In genomic region chr13:24318618-24319017, GRCm38 (mm10) we compare ENCODE assay signal across 9 mouse cellular contexts. TPM values are rescaled to one million over a fixed set of nuclear protein-coding genes. Genes with fewer than 3 reads are reported as not detected.
DNase-seq lines count a peak whose midpoint lies in the region; ATAC-seq and TF ChIP-seq lines count a peak whose summit lies in the region.
"Had no signal": no experiment of that assay in that cellular context is flagged by ENCODE, and none has a peak within 500 bp of the region (broad histone marks: within the 10 kb centered on the region; RNA-seq: fewer than 3 reads in every experiment).

No protein-coding gene starts in this region.

- 0 out of 2 replicates have a peak, but pooled peaks have one; percentile 39 for ATAC-seq in neutrophil, adult 5-6 weeks (ENCODE audit: extremely low read depth, insufficient number of reproducible peaks, low FRiP score, poor library complexity, severe bottlenecking)
- no peak for ATAC-seq in neural tube, embryonic 15.5 days (ENCODE audit: low FRiP score)

- H3K9me3 ChIP-seq in neural tube, embryonic 15.5 days (replicated peaks): no peaks in the 10 kb centered on the region
- H3K9me3 ChIP-seq: heart, embryonic 15.5 days had no signal

- H3K36me3 ChIP-seq in neural tube, embryonic 15.5 days: no peaks in the 10 kb centered on the region
- H3K36me3 ChIP-seq: heart, embryonic 15.5 days had no signal

- no peaks in the 10 kb centered on the region for H3K27me3 ChIP-seq in neural tube, embryonic 15.5 days (replicated peaks)
- H3K27me3 ChIP-seq: heart, embryonic 15.5 days had no signal

- no peak overlapping the region for H3K4me2 ChIP-seq in neural tube, embryonic 15.5 days
- H3K4me2 ChIP-seq: heart, embryonic 15.5 days had no signal

- H3K4me3 ChIP-seq in layer of hippocampus, adult 2 months: no peak overlapping the region
- H3K4me3 ChIP-seq in neural tube, embryonic 15.5 days (replicated peaks): no peak overlapping the region
- H3K4me3 ChIP-seq: heart, embryonic 15.5 days had no signal

- peak; percentile 40 for DNase-seq in adrenal gland, postnatal 14 days
- DNase-seq in adrenal gland, adult 8-10 months: no peak
- DNase-seq in kidney, postnatal 10 days: peak; percentile 49
- DNase-seq in kidney, adult 8-10 months: no peak
- peak; percentile 80 for DNase-seq in brain, adult 2 months (ENCODE audit: low read depth, low spot score)
- peak; percentile 38 to 48 for DNase-seq in layer of hippocampus, adult 2 months (ENCODE audit: low spot score in 2 of 2)

- peak; percentile 83 for TF ChIP-seq CTCF in layer of hippocampus, adult 2 months (conservative IDR thresholded peaks at IDR 0.05)

- no peaks in the 10 kb centered on the region for H3K4me1 ChIP-seq in neural tube, embryonic 15.5 days
- H3K4me1 ChIP-seq: heart, embryonic 15.5 days had no signal

- H3K27ac ChIP-seq in layer of hippocampus, adult 2 months: no peak overlapping the region
- H3K27ac ChIP-seq in neural tube, embryonic 15.5 days (replicated peaks): no peak overlapping the region
- H3K27ac ChIP-seq: heart, embryonic 15.5 days had no signal

- WGBS in neural tube, embryonic 15.5 days: 27% methylated on average over 4 of the region's 4 CpGs

- H3K9ac ChIP-seq in neural tube, embryonic 15.5 days (replicated peaks): no peak overlapping the region
- H3K9ac ChIP-seq: heart, embryonic 15.5 days had no signal

RNA-seq across cellular contexts. Expression of gene Cmah, which starts 8.6 kb away (rescaled TPM):
- 7.4 and 15.6 TPM in 2 replicates for total RNA-seq in adrenal gland, postnatal 14 days (2021)
- 1 to 10 TPM; 1.6 to 4.5 (median 3.2) TPM for total RNA-seq in adrenal gland, adult 8-10 months (2022)
- under 1 TPM; 0.44 to 0.59 TPM for total RNA-seq in layer of hippocampus, adult 2 months (2021)
- 179 and 208 TPM in 2 replicates for total RNA-seq in neutrophil, adult 5-6 weeks (2017)
- 0.22 and 1.7 TPM in 2 replicates for polyA plus RNA-seq in neural tube, embryonic 15.5 days (2015; fragmentation: Nextera tagmentation; extraction: Ambion mirVana)

RNA-seq across cellular contexts. Expression of gene Carmil1, which starts 38.0 kb away (rescaled TPM):
- total RNA-seq in adrenal gland, postnatal 14 days (2021): 33.2 and 40.4 TPM in 2 replicates
- total RNA-seq in adrenal gland, adult 8-10 months (2022): 100 to 1,000 TPM in 1 of 4 experiments, 10 to 100 TPM in 3; 52.8 to 101 (median 64.1) TPM
- 10 to 100 TPM; 37.0 to 47.9 TPM for total RNA-seq in layer of hippocampus, adult 2 months (2021)
- 39.3 and 42.2 TPM in 2 replicates for total RNA-seq in neutrophil, adult 5-6 weeks (2017)
- 37.6 and 39.9 TPM in 2 replicates for polyA plus RNA-seq in neural tube, embryonic 15.5 days (2015; fragmentation: Nextera tagmentation; extraction: Ambion mirVana)

Comparison
In these comparisons a context has a peak if more than half of its experiments do, and no peak if none do; other contexts are left out.
1. DNase-seq: peak in adrenal gland, postnatal 14 days (single experiment), kidney, postnatal 10 days (single experiment), brain, adult 2 months (single experiment) and layer of hippocampus, adult 2 months (2 of 2); none in adrenal gland, adult 8-10 months (single experiment) and kidney, adult 8-10 months (0 of 2).
2. RNA of gene Cmah, which starts 8.6 kb away (total RNA-seq): 179 to 208 TPM in neutrophil, adult 5-6 weeks; 7.4 to 15.6 TPM in adrenal gland, postnatal 14 days, 1.6 to 4.5 TPM in adrenal gland, adult 8-10 months and 0.44 to 0.59 TPM in layer of hippocampus, adult 2 months; every median in the first group is over 10 times any median in the second.